Mouse (Mus musculus) 3T3-L1 (cell line): Measurements from ENCODE around the gene Ndufa10.

Experiments
- DNase-seq: peaks from one replicate; pipeline ENCODE4 v3.0.0-alpha.2; 2015; ENCODE audit warnings: low read depth, low spot score

Gene Ndufa10

DNA sequence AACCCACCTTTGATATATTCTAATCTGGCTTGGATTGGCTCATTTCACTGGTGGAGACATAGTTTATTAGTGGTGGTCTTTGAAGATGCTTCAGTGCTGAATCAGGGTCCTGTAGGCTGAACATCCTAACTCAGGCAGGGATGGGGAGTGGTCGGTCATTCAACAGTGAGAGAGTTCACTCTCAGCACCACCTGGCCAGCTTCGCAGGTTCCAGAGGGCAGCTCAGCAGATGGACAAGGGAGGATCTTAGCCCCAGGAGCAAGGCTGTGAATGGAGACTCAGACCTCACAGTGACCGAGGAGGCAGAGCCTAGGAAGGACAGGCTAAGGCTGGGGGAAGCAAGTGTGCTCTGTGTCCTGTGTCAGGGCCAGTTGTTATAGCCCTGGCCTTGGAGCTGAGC is 42.2 kb downstream of the Ndufa10 start:
- no peak for DNase-seq

DNA sequence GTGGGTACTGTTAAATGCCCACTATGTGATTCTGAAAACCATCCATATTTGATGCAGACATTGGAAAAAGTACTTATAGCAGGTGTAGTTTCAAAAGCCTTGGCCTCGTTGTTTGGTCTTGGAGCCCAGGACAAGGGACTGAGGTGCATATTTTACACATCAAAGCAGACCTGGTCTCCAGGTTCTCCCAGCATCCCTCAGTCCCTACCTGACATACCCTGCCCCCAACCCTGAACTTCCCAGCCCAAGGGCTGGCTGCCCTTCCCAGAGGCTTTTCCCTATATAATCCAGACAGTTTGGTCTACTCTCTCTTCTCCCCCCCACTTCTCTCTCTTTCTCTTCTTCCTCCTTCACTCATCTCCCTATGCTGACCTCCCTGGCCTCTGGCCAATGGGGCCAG is 42.7 kb downstream of the Ndufa10 start:
- no peak for DNase-seq

DNA sequence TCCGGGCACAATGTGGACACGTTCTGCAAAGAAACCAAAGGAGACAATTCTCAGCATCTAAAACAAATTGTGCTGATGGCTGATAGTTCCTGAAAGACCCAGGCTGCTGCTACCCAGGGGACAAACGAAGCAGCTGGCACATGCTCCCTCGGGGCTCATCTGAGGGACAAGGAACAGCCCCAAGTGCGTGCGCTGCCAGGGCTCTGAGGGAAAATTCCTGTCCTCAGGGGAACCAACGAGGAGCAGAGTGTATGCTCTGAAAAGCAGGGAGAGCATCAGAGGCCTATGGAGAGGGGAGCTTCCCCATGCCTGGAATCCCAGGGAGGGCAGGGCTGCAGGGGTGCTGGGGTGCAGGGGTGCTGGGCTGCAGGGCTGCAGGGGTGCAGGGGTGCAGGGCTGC is 48.9 kb downstream of the Ndufa10 start:
- DNase-seq, result no peak

DNA sequence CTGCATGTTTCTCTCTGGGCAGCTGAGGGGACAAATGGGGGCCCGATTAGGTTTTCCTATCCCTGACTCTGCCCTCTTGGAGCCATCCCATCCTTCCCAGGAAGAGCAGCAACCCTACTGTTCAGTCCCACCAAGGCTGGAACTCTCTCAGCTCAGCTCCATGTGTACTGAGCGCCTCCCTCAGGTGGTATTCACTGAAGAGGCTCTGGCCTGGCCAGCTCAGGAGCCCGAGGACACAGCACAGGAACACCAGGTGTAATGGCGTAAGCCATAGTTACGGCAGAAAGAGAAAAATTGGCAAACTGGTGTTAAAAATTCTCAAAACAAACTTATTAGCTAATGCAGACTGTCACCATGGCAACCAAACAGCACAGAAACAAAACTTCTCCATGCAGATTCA is 68.5 kb downstream of the Ndufa10 start:
- no peak for DNase-seq

DNA sequence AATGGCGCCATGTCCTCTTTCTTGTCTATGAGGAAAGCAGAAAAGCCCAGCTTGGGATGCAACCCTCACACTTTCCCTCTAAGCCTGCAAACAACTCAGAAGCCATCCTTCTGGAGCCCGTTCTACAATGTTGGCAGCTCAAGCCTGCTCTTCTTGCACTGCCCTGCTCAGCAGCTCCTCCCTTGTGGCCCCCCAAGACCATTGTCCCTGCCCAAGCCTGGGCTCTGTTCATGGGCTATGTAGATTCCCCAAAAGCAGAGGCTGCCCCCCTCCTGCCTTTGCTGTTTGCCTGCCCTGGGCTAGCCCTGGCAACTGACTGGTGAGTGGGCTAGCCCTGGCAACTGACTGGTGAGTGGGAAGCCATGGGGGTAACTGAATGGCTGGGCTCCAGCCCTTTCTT is 73.1 kb downstream of the Ndufa10 start:
- no peak for DNase-seq

DNA sequence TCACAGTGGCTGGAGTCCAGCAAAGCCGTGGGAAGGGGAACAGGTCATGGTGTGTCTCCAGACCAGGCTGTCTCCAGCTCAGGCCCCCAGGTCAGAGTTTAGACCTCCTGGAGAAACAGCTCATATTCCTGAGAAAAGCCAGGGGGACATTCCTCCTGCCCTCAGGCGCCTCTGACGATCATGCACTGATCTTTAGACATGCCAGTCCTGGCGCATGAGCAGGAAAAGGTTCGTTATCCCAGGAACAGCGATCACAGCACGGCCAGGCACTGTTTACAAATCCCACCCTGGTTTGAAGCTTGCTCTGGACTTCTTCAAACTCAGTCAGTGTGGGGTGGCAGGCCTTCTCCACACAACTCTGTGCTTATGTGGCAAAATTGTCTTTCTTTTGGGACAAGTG is 75.1 kb downstream of the Ndufa10 start:
- DNase-seq, result no peak

DNA sequence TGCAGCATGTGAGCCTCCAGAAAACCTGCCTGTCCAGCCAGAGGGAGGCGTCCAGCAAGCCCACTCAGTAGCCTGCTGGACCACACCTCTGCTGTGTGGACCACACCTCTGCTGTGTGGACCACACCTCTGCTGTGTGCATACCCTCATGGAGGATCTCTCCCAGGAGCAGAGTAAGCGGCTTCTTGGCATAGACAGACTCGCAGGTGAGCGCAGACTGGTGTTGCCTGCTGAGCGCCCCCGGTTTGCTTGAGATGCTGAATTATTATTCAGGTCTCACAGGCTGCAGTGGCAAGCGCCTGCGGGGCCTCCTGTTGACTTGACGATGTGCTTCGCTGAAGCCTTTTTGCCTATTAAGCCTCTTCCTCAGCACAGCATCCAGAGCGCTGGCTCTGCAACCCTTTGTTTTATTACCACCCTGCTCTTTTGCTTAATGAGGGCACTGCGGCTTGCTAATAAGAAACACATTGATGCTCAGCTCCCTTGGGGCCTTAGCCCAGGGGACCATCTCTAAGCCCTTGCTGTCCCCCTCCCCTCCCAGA is 76.1 kb downstream of the Ndufa10 start:
- no peak for DNase-seq

DNA sequence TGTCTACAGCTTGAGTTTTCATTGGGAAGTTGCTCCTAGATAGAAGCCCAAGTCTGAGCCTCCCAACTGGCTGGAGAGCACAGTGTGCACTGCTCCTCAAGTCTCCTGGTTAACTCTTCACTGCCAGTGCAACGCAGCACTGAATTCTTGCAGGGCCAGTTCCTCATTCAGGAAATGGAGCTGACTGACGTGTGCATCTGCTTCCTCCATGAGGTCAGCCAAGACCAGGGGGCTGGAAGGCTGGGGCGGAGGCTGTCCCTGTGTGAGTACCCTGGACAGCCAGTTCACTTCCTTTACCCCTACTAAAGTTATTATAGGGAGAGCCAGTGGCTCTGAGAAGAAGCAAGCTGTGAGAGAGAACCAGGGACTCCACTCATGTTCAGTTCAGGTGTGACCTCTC is 79.4 kb downstream of the Ndufa10 start:
- DNase-seq, result no peak

DNA sequence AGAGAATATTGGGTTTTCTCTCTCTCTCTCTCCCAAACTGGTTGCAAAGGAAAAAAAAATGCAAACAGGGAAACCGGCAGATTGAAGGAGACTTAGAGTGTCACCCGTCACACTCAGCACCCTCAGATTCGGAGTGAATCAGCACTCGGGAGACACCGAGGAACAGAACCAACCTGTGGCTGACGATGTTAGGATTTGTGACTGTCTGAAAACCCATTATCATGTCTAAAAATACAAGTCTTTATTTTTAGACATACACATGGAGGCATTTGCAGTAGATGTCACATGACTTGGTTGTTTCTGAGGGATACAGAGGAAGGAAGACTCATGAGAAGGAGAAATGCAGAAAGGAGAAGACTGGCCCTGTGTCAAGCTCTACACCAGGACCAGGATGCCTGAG is 80.5 kb downstream of the Ndufa10 start:
- DNase-seq, result no peak
